Mouse (Mus musculus): Measurements from ENCODE around the gene Cln6. TPM values are rescaled to one million over a fixed set of nuclear protein-coding genes. Genes with fewer than 3 reads are reported as not detected.

Cln6 gene
- total and polyA plus RNA-seq, 2 experiments = 1.2 to 9.1 TPM

- Histone ChIP-seq H3K4me3 (ENCODE audit: insufficient read depth, low read depth, low read length) (no peak overlapping the region), H3K36me3 (ENCODE audit: control insufficient read depth, insufficient read depth, low read length) (no peaks in the 10 kb centered on the region), H3K79me2 (ENCODE audit: control insufficient read depth, insufficient read depth, low read length) (no peaks in the 10 kb centered on the region), H3K27me3 (ENCODE audit: control insufficient read depth, insufficient read depth, low read length) (no peaks in the 10 kb centered on the region), H3K4me1 (ENCODE audit: control insufficient read depth, insufficient read depth, low read length) (peaks cover under 1% of the 10 kb centered on the region), H3K9ac (ENCODE audit: low read depth, low read length) (no peak overlapping the region), H3K27ac (replicated peaks; ENCODE audit: insufficient read depth, low read depth, low read length) (no peak overlapping the region)
- 69% methylated on average over 5 of the region's 5 CpGs for WGBS
- TF ChIP-seq POLR2A (IDR thresholded peaks at IDR 0.05; ENCODE audit: extremely low read depth, insufficient read depth, low read length) (no peak), CTCF (IDR thresholded peaks at IDR 0.05; ENCODE audit: low read depth, low read length) (no peak)
- DNase-seq (ENCODE audit: extremely low read depth, low read depth, low spot score) = peak; percentile 31
Measured at GRCm38 (mm10) chr9:62844461-62844860, 5.9 kb downstream of the Cln6 start.

- Histone ChIP-seq H3K27ac (replicated peaks; ENCODE audit: insufficient read depth, low read depth, low read length) (no peak overlapping the region), H3K4me1 (ENCODE audit: control insufficient read depth, insufficient read depth, low read length) (no peaks in the 10 kb centered on the region), H3K27me3 (ENCODE audit: control insufficient read depth, insufficient read depth, low read length) (no peaks in the 10 kb centered on the region), H3K9ac (ENCODE audit: low read depth, low read length) (no peak overlapping the region), H3K79me2 (ENCODE audit: control insufficient read depth, insufficient read depth, low read length) (no peaks in the 10 kb centered on the region), H3K4me3 (ENCODE audit: insufficient read depth, low read depth, low read length) (no peak overlapping the region), H3K36me3 (ENCODE audit: control insufficient read depth, insufficient read depth, low read length) (no peaks in the 10 kb centered on the region)
- no peak for TF ChIP-seq POLR2A (IDR thresholded peaks at IDR 0.05; ENCODE audit: extremely low read depth, insufficient read depth, low read length)
- peak; percentile 98 for TF ChIP-seq CTCF (IDR thresholded peaks at IDR 0.05; ENCODE audit: low read depth, low read length)
- 0% methylated on average over 3 of the region's 3 CpGs for WGBS
- DNase-seq (ENCODE audit: extremely low read depth, low read depth, low spot score) = peak; percentile 45
Measured at GRCm38 (mm10) chr9:62847694-62848093, 9.1 kb downstream of the Cln6 start.

GRCm38 (mm10) chr9:62848641-62849040 lies 10.1 kb downstream of the Cln6 start:
- Histone ChIP-seq H3K4me1 (ENCODE audit: control insufficient read depth, insufficient read depth, low read length) (no peaks in the 10 kb centered on the region), H3K36me3 (ENCODE audit: control insufficient read depth, insufficient read depth, low read length) (no peaks in the 10 kb centered on the region), H3K4me3 (ENCODE audit: insufficient read depth, low read depth, low read length) (no peak overlapping the region), H3K27me3 (ENCODE audit: control insufficient read depth, insufficient read depth, low read length) (no peaks in the 10 kb centered on the region), H3K79me2 (ENCODE audit: control insufficient read depth, insufficient read depth, low read length) (no peaks in the 10 kb centered on the region), H3K27ac (replicated peaks; ENCODE audit: insufficient read depth, low read depth, low read length) (no peak overlapping the region), H3K9ac (ENCODE audit: low read depth, low read length) (no peak overlapping the region)
- WGBS = 98% methylated on average over 3 of the region's 3 CpGs
- TF ChIP-seq POLR2A (IDR thresholded peaks at IDR 0.05; ENCODE audit: extremely low read depth, insufficient read depth, low read length) (no peak), CTCF (IDR thresholded peaks at IDR 0.05; ENCODE audit: low read depth, low read length) (no peak)
- no peak for DNase-seq (ENCODE audit: extremely low read depth, low read depth, low spot score)

GRCm38 (mm10) chr9:62851571-62851970 lies 13.0 kb downstream of the Cln6 start:
- Histone ChIP-seq H3K27me3 (ENCODE audit: control insufficient read depth, insufficient read depth, low read length) (no peaks in the 10 kb centered on the region), H3K27ac (replicated peaks; ENCODE audit: insufficient read depth, low read depth, low read length) (no peak overlapping the region), H3K4me3 (ENCODE audit: insufficient read depth, low read depth, low read length) (no peak overlapping the region), H3K9ac (ENCODE audit: low read depth, low read length) (no peak overlapping the region), H3K79me2 (ENCODE audit: control insufficient read depth, insufficient read depth, low read length) (no peaks in the 10 kb centered on the region), H3K36me3 (ENCODE audit: control insufficient read depth, insufficient read depth, low read length) (no peaks in the 10 kb centered on the region), H3K4me1 (ENCODE audit: control insufficient read depth, insufficient read depth, low read length) (no peaks in the 10 kb centered on the region)
- TF ChIP-seq POLR2A (IDR thresholded peaks at IDR 0.05; ENCODE audit: extremely low read depth, insufficient read depth, low read length) (no peak), CTCF (IDR thresholded peaks at IDR 0.05; ENCODE audit: low read depth, low read length) (no peak)
- DNase-seq (ENCODE audit: extremely low read depth, low read depth, low spot score) = no peak
- WGBS = 100% methylated on average over 2 of the region's 2 CpGs

- H3K9ac ChIP-seq (ENCODE audit: low read depth, low read length) = no peak overlapping the region
- no peaks in the 10 kb centered on the region for H3K79me2 ChIP-seq (ENCODE audit: control insufficient read depth, insufficient read depth, low read length)
- H3K27me3 ChIP-seq (ENCODE audit: control insufficient read depth, insufficient read depth, low read length) = no peaks in the 10 kb centered on the region
- H3K4me1 ChIP-seq (ENCODE audit: control insufficient read depth, insufficient read depth, low read length) = peaks cover 2% of the 10 kb centered on the region; the same call in 1 of the 2 replicates
- TF ChIP-seq POLR2A (IDR thresholded peaks at IDR 0.05; ENCODE audit: extremely low read depth, insufficient read depth, low read length) = no peak
- no peak for TF ChIP-seq CTCF (IDR thresholded peaks at IDR 0.05; ENCODE audit: low read depth, low read length)
- 45% methylated on average over 4 of the region's 4 CpGs for WGBS
- no peak for DNase-seq (ENCODE audit: extremely low read depth, low read depth, low spot score)
- no peak overlapping the region for H3K27ac ChIP-seq (replicated peaks; ENCODE audit: insufficient read depth, low read depth, low read length)
- H3K36me3 ChIP-seq (ENCODE audit: control insufficient read depth, insufficient read depth, low read length) = no peaks in the 10 kb centered on the region
- no peak overlapping the region for H3K4me3 ChIP-seq (ENCODE audit: insufficient read depth, low read depth, low read length)
Measured at GRCm38 (mm10) chr9:62854483-62854882, 15.9 kb downstream of the Cln6 start.

- Histone ChIP-seq H3K27ac (replicated peaks; ENCODE audit: insufficient read depth, low read depth, low read length) (peak overlapping the region; percentile 74), H3K27me3 (ENCODE audit: control insufficient read depth, insufficient read depth, low read length) (no peaks in the 10 kb centered on the region), H3K36me3 (ENCODE audit: control insufficient read depth, insufficient read depth, low read length) (no peaks in the 10 kb centered on the region), H3K79me2 (ENCODE audit: control insufficient read depth, insufficient read depth, low read length) (no peaks in the 10 kb centered on the region), H3K9ac (ENCODE audit: low read depth, low read length) (peak overlapping the region; percentile 18), H3K4me1 (ENCODE audit: control insufficient read depth, insufficient read depth, low read length) (peaks cover 2% of the 10 kb centered on the region; the same call in 1 of the 2 replicates), H3K4me3 (ENCODE audit: insufficient read depth, low read depth, low read length) (peak overlapping the region; percentile 6; the same call in 1 of the 2 replicates)
- no peak for TF ChIP-seq POLR2A (IDR thresholded peaks at IDR 0.05; ENCODE audit: extremely low read depth, insufficient read depth, low read length)
- TF ChIP-seq CTCF (IDR thresholded peaks at IDR 0.05; ENCODE audit: low read depth, low read length) = no peak
- peak; percentile 25 for DNase-seq (ENCODE audit: extremely low read depth, low read depth, low spot score)
- 68% methylated on average over 9 of the region's 9 CpGs for WGBS
Measured at GRCm38 (mm10) chr9:62857216-62857615, 18.6 kb downstream of the Cln6 start.

All from liver, adult 2 months (tissue).